Mouse (Mus musculus) cerebellum, adult 11 months (tissue): Measurements from ENCODE around the gene Wdr75.

Experiments used
- DNase-seq: peaks from one replicate; pipeline ENCODE4 v3.0.0; 2022

The Wdr75 gene

GRCm38 (mm10) chr1:45794969-45795908 lies at the start of gene Wdr75:
Gene Wdr75, plus strand, starts transcription at chr1:45795166.
- peak; percentile 92 for DNase-seq

- DNase-seq: no peak
Observed at GRCm38 (mm10) chr1:45755902-45756301, 39.1 kb upstream of the Wdr75 start.

GRCm38 (mm10) chr1:45756707-45757106 lies 38.3 kb upstream of the Wdr75 start:
- no peak for DNase-seq

- no peak for DNase-seq
Observed at GRCm38 (mm10) chr1:45758011-45758410, 37.0 kb upstream of the Wdr75 start.

DNA sequence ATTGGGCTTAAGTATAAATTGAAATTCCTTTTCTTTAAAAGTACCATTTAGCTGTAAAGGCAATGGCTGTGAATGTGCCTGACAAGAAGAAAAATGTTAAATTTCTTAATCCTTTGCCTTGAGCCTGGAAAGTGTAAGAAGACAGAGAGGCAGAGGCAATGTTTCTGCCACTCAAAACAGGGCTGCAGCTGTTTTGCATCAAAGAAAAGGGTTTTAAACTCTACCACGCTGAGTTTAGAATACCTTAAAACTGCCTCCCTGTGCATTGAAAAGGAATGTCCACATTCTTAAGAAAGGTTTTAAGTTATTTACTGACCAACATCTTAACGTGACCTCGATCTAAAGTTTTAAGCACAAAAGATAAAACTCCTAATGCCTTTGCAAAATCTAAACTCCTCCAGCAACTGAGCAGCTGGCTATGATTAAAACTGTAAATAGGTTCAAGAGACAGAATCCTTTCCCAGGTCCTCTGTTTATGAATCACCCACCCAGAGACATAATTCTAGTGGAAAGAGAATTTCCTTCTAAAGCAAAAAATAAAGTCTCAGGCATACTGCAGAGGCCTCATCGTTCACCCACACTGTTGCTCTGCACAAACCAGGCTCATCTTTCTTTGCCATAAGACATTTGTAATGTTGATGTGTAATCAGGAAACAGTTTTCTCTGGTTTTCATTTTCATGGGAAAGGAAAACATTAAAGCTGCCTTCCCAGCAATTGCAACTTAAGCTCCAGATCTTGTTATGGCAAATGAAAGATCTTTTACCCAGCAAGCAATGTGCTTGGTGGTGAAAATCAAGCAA lies 34.1 kb upstream of the Wdr75 start:
- no peak for DNase-seq

- no peak for DNase-seq
Observed at GRCm38 (mm10) chr1:45761468-45761795, 33.5 kb upstream of the Wdr75 start.

GRCm38 (mm10) chr1:45765678-45766077 lies 29.3 kb upstream of the Wdr75 start:
- DNase-seq: no peak

DNA sequence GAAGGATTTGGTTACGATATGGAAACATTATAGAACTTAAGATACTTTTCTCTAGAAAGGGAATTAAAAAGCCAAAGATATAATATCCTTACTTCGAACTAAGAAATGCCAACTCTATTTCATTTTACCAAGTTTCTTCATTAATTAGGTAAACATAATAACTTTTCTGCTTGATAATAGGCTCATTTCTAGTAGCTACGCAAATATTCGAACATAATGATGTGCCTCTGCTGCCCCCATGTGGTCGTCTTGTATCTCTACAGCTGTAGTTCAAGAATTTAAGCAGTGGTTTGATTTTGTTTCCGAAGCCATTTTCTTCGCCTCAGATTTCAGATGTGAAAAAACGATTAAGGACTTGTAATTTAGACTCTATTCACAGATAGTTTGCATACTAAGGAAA lies 28.8 kb upstream of the Wdr75 start:
- DNase-seq: peak; percentile 34

- no peak for DNase-seq
Observed at GRCm38 (mm10) chr1:45767533-45767932, 27.4 kb upstream of the Wdr75 start.

DNA sequence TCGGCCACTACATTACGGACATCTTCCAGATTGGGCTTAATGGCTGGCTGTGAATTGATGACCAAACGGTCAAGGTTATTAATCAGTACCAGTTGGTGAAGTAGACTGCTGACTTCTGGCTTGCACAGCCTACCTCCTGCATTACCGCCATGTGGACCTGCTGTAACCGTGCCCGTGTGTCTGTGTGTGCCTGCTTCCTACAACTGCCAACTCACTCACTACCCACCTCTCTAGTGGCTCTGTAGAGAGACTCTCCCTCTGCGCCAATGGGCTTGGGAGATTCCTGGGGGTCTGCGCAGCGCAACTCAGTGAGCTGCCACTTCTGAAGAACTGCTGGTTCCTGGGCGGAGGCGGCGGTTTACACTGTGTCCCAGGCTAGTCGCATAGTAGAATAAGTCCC lies 25.6 kb upstream of the Wdr75 start:
- no peak for DNase-seq

DNA sequence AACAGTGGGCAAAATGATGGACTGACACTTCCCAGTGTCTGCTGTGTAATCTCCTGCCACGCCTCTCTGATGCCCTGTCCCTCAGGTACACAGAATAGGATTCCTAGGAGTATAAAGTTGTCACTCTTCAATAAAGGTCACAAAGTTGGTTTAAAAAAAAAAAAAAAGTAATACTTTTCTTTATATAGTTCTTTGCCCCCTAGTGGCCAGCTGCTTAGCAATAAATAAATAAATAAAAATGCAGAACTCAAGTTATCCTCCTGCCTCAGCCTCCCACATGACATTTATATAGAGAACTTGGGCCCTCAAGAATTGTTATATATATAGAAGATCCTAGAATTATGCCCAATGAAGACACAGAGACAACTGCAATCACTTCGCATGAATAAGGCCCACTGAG lies 24.9 kb upstream of the Wdr75 start:
- no peak for DNase-seq

- DNase-seq: no peak
Observed at GRCm38 (mm10) chr1:45780606-45781288, 14.2 kb upstream of the Wdr75 start.

DNA sequence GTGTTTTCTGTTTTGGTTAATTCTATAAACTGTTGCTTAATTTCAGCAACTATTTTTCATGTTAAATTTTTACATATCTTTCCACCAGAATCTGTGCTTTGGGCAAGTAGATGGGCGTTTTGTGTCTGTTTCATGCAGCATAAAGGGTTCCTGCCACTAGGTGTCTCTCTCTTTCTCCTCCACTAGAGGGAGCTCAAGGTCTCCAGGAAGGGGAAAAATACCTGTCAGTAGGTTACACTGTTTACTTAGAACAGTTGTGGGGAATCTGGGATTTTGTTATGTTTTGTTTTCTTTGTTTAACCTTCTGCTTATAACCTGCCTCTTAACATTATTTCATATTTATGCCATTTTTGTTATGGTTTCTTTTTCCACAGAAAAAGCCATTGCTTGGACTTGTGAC lies 21.9 kb downstream of the Wdr75 start:
- peak; percentile 6 for DNase-seq

DNA sequence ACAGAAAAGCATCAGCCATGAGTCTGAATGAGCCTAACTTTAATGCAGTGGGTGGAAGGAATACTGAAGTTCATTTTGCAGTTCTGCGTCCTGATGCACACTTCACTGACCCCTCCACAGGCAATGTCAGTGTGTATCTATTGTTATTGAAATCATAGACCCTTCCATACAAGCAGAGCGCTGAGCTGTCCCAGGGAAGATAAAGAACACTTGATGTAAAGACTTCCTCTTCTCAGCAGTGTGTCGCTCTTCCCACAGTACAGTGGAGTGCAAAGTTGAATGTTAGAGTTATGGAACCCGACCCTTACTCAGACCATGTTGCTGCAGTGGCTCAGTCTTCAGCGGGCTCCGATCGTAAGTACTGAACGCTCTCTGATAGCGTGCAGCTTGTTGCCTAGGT lies 23.6 kb downstream of the Wdr75 start:
- no peak for DNase-seq

GRCm38 (mm10) chr1:45824441-45824840 lies 29.5 kb downstream of the Wdr75 start:
- DNase-seq: no peak

DNA sequence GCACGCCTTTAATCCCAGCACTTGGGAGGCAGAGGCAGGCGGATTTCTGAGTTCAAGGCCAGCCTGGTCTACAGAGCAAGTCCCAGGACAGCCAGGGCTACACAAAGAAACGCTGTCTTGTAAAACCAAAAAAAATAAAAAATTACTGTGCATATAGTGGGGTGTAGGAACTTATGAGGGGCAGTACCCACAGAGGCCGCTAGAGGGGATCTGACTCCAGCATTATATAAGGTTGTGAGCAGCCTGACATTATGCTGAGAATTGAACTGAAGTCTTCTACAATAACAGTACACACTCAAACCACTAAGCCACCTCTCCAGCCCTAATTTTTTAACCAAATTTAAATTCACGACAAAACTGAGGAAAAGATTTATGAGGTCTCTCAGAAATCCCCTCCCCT lies 30.2 kb downstream of the Wdr75 start:
- peak; percentile 19 for DNase-seq

DNA sequence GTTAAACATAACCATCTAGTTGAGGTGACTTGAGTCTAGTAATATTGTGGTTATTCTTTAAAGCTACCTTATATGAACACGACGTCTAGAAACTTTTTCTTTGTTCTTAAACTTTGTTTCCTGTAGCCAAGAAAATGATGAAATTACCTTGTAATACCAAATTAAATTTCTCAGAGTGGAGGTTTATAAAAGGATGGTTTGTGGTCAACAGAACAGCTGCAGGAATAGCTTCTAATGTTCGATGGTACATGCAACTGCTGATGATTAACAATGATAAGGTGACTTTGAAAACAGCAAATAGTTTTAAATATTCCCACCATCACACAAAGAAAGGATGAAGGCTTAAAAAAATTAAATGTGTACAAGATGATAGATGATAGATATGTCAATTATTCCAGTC lies 30.7 kb downstream of the Wdr75 start:
- no peak for DNase-seq

DNA sequence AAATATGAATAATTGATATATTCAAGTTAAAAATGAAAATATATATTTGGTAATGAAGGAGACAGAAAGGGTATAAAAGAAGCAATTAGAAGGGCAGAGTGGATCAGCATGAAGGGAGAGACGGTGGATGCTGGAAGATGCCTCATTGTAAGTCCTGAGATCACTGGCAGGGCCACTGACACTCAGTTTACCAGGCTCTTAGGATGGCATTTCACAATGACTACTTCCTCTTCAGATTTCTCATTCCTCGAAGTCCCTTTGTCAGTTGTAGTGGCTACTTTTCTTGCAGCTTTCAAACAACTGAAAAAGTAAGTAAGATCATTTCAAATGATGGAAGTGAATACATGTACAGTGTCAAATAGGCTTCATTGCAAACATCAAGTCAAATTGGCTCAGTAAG lies 31.2 kb downstream of the Wdr75 start:
- no peak for DNase-seq

DNA sequence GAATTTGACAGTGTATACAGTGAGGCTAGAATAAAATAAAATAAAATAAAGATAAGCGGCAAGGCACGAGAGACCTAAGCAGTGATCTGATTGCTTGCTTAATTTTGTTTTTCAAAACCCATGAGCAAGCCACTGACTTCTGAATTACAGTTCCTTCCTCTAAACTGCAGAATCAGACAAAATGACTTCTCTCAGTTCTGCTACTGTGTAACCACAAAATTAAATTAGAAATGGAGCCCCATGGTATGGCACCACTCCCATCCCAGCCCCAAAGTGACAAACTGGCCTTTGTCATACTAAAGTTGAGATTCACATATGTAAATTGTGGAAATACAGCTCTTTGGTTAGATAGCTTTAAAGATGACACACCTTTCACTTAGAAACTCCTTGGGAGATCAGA lies 31.8 kb downstream of the Wdr75 start:
- DNase-seq: no peak

- no peak for DNase-seq
Observed at GRCm38 (mm10) chr1:45830453-45831206, 35.7 kb downstream of the Wdr75 start.

DNA sequence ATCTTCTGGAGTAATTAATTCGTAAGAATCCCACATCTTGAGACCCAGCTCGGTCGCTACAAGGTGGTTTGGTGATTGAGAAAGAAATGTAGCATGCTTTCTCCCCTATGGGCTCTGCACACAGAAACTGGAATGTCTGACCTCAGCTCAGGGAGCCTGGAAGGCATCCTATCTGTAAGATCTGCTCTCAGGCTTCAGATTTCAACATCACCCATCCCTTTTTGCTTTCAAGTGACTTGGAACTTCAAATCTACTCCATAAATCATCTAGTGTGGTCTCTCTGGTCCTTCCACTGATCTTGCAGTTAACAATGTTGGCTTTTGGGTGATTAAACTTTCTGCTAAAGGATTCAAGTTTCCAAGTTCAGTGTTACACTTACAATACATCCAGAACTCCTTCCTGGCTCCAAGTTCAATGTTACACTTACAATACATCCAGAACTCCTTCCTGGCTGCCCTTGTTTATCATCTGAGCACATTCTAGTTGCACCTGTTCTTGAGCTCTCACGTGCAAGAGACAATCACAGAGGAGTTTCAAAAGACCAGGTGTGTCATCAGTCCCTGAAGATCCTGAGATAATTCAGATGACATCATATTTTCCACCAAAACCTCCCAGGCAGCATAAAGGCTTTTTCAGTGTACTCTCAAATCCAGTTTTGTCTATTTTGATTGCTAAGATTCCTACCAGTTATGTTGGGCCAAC lies 40.5 kb downstream of the Wdr75 start:
- no peak for DNase-seq

- DNase-seq: peak; percentile 43
Observed at GRCm38 (mm10) chr1:45837736-45838135, 42.8 kb downstream of the Wdr75 start.
